In the genomic region with DNA sequence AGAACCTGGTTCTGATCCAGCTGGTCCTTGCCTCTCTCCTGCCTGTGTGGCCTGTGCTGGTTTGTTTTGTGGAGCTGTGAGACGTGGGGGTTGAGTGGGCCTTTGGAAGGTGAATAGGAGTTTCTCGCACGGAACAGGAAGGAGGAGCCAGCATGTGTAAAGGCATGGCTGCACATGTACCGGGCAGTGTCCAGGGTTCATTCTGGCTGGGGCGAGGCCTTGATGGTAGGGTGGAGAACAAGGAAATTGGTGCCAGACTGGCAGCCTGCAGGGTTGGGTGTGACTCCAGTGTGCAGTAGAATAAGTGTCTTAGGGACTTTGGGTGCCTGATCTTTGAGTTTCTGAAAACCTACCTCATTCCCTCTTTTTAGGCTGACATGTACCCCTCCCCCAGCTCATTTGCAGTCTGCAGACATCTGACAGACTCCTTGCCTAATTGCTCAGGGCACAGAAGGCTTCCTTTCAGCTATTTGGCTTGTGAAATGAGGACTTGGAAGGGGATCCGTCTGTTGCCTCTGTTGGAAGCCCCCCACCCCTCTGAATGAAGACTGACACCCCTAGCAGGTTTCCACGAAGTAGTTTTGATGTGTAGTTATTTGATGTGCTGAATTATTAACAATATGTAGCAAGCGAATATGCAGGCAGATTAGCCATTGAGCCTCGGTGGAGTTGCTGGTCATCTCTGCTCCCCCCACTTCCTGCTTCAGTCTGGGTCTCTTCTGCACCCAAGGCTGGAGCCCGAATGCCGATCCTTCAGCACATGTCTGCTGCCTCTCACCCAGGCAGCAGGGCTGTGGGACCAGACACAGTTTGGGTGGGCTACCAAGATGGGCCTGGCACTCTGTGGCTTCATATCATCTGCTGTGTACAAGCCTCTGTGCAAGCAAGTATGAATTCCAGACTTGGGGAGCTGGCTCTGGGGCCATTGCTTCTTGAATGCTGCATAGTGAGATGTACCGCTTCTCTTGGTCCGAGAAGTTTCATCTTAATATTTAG, we compare ENCODE assay signal across 12 mouse cellular contexts. TPM values are rescaled to one million over a fixed set of nuclear protein-coding genes. Genes with fewer than 3 reads are reported as not detected.
DNase-seq lines count a peak whose midpoint lies in the region; ATAC-seq and TF ChIP-seq lines count a peak whose summit lies in the region.
"Had no signal": no experiment of that assay in that cellular context is flagged by ENCODE, and none has a peak within 500 bp of the region (broad histone marks: within the 10 kb centered on the region; RNA-seq: fewer than 3 reads in every experiment).

No protein-coding gene starts in this region.

- DNase-seq in layer of hippocampus, adult 9-11 months, result peak; percentile 34
- DNase-seq in layer of hippocampus, adult 9-10 months (ENCODE audit: low spot score), result no peak
- DNase-seq in brain, embryonic 14.5 days (ENCODE audit: low read depth), result peak; percentile 95
- no peak for DNase-seq in forebrain, embryonic 10.5 days (ENCODE audit: extremely low spot score, low spot score)
- DNase-seq in kidney, postnatal 10 days, result peak; percentile 31
- DNase-seq in adrenal gland, postnatal 10 days, result no peak
- DNase-seq in adrenal gland, postnatal 25 days, result no peak
- DNase-seq: right cerebral cortex, postnatal 25 days had no signal

- H3K27ac ChIP-seq in forebrain, embryonic 10.5 days, result peak overlapping the region; percentile 22; the same call in 1 of the 2 replicates
- H3K27ac ChIP-seq: liver, embryonic 12.5 days; macrophage had no signal

- TF ChIP-seq CTCF in brain, embryonic 14.5 days (IDR thresholded peaks at IDR 0.05; ENCODE audit: borderline replicate concordance, extremely low read depth, insufficient read depth, insufficient read length), result no peak

- no peaks in the 10 kb centered on the region for H3K27me3 ChIP-seq in forebrain, embryonic 10.5 days (ENCODE audit: poor library complexity, severe bottlenecking)
- H3K27me3 ChIP-seq: liver, embryonic 12.5 days had no signal

- 80% methylated on average over 13 of the region's 13 CpGs for WGBS in forebrain, embryonic 10.5 days

- TF ChIP-seq POLR2A in brain, embryonic 14.5 days (IDR thresholded peaks at IDR 0.05; ENCODE audit: borderline replicate concordance, extremely low read depth, insufficient read depth, insufficient read length, poor library complexity, severe bottlenecking), result no peak

- no peak overlapping the region for H3K4me3 ChIP-seq in forebrain, embryonic 10.5 days
- H3K4me3 ChIP-seq: heart, embryonic 12.5 days; liver, embryonic 12.5 days had no signal

- peaks cover 14% of the 10 kb centered on the region for H3K4me1 ChIP-seq in forebrain, embryonic 10.5 days
- H3K4me1 ChIP-seq: heart, embryonic 12.5 days; liver, embryonic 12.5 days had no signal

- H3K9me3 ChIP-seq in forebrain, embryonic 10.5 days, result no peaks in the 10 kb centered on the region
- H3K9me3 ChIP-seq: heart, embryonic 12.5 days; liver, embryonic 12.5 days had no signal

- H3K36me3 ChIP-seq in forebrain, embryonic 10.5 days (replicated peaks), result no peaks in the 10 kb centered on the region
- H3K36me3 ChIP-seq: heart, embryonic 12.5 days; liver, embryonic 12.5 days had no signal

- ATAC-seq in erythroblast, adult 5-6 weeks (replicated peaks; ENCODE audit: low FRiP score, poor library complexity, severe bottlenecking), result no peak
- ATAC-seq: liver, embryonic 12.5 days had no signal

RNA-seq across cellular contexts. Expression of a gene that starts 20.4 kb away (rescaled TPM):
- polyA plus RNA-seq in brain, embryonic 14.5 days (2012; rRNA removed), result 7.7 and 10.7 TPM in 2 replicates
- not detected in 2 replicates for polyA plus RNA-seq in forebrain, embryonic 10.5 days (2016; fragmentation: Nextera tagmentation; extraction: Ambion mirVana)
- not detected in 2 replicates for total RNA-seq in erythroblast, adult 5-6 weeks (2015; ENCODE audit: low replicate concordance)
- not detected in 2 replicates for total RNA-seq in erythroblast, adult 5-6 weeks (2017; ENCODE audit: low replicate concordance)
- total RNA-seq in adrenal gland, postnatal 10 days (2021), result under 1 TPM; 0.60 to 0.67 TPM
- total RNA-seq in adrenal gland, postnatal 25 days (2021), result 0.24 TPM in 1 of 2 replicates, not detected in the other
- polyA plus RNA-seq: heart, embryonic 12.5 days; liver, embryonic 12.5 days; macrophage had no signal

Comparison
In these comparisons a context has a peak if more than half of its experiments do, and no peak if none do; other contexts are left out.
1. DNase-seq: peak in layer of hippocampus, adult 9-11 months (single experiment), brain, embryonic 14.5 days (single experiment) and kidney, postnatal 10 days (single experiment); none in layer of hippocampus, adult 9-10 months (single experiment), forebrain, embryonic 10.5 days (single experiment), adrenal gland, postnatal 10 days (single experiment) and adrenal gland, postnatal 25 days (single experiment).